ENCODE assay signal across 17 mouse cellular contexts in the genomic region with DNA sequence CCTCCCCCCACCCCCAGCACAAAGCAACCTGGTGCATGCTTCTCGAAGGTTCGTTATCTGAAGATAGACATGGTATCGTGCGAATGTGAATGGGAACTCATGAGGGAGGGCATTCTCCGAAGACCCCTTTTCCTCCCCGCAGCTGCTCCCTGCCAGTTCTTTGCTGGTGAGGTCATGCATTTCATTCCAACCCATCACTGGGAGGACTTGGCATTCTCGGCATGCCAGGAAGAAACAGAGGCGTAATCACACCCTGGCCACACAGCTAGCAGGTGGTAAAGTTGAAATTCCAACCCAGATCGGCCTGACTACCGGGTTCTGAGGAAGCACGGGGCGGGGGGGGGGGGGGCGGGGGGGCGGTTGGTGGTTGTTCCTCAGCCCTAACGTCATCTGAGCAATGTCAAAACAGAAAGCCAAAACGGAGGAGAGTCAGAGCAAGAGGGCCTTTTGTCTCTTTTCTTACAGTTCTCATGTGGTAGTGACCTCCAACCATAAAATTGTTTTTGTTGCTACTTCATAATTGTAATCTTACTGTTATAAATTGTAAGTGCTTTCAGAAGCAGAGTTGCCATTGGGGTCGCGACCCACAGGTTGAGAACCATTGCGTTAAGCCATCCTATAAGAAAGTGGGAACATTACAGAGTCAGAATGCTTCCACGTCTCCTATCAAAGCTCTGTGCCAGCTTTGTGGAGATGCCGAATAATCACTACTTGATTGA. TPM values are rescaled to one million over a fixed set of nuclear protein-coding genes. Genes with fewer than 3 reads are reported as not detected.
DNase-seq lines count a peak whose midpoint lies in the region; ATAC-seq lines count a peak whose summit lies in the region.
"Had no signal": no experiment of that assay in that cellular context is flagged by ENCODE, and none has a peak within 500 bp of the region (broad histone marks: within the 10 kb centered on the region; RNA-seq: fewer than 3 reads in every experiment).

No protein-coding gene starts in this region.

- 0 out of 2 replicates have a peak, but pooled peaks cover 3% of the 10 kb centered on the region for H3K27me3 ChIP-seq in heart, embryonic 13.5 days (replicated peaks)
- H3K27me3 ChIP-seq: embryonic facial prominence, embryonic 13.5 days; kidney, embryonic 15.5 days had no signal

- no peak overlapping the region for H3K4me3 ChIP-seq in heart, embryonic 13.5 days
- H3K4me3 ChIP-seq: embryonic facial prominence, embryonic 13.5 days; kidney, embryonic 15.5 days had no signal

- H3K4me2 ChIP-seq in heart, embryonic 13.5 days, result peak overlapping the region; percentile 48
- H3K4me2 ChIP-seq: embryonic facial prominence, embryonic 13.5 days; kidney, embryonic 15.5 days; lung, embryonic 14.5 days had no signal

- peak overlapping the region; percentile 50 for H3K9ac ChIP-seq in heart, embryonic 13.5 days
- H3K9ac ChIP-seq: embryonic facial prominence, embryonic 13.5 days; kidney, embryonic 15.5 days; lung, embryonic 14.5 days had no signal

- no peaks in the 10 kb centered on the region for H3K9me3 ChIP-seq in heart, embryonic 13.5 days
- H3K9me3 ChIP-seq: embryonic facial prominence, embryonic 13.5 days; kidney, embryonic 15.5 days had no signal

- DNase-seq in adrenal gland, postnatal 14 days, result peak; percentile 17
- no peak for DNase-seq in adrenal gland, adult 18-20 months (ENCODE audit: low spot score in 2 of 2)
- no peak for DNase-seq in heart, adult 18-20 months
- DNase-seq in lung, adult 18-20 months, result peak; percentile 34 to 49
- no peak for DNase-seq in lung, postnatal 14 days
- DNase-seq in lung, postnatal 36 days, result peak; percentile 37
- DNase-seq in left cerebral cortex, postnatal 10 days (ENCODE audit: extremely low spot score in 1 of 2, low spot score in 2 of 2), result no peak
- DNase-seq: cerebellum, adult 11-12 months; gastrocnemius, postnatal 10 days; lung, embryonic 14.5 days; midbrain, embryonic 14.5 days; spleen, adult 18-20 months had no signal

- H3K4me1 ChIP-seq in heart, embryonic 13.5 days, result peaks cover 37% of the 10 kb centered on the region

- intact Hi-C loops in left cerebral cortex, postnatal 10 days (cut with DNase I), result no loop called here

- peaks cover 42% of the 10 kb centered on the region for H3K36me3 ChIP-seq in heart, embryonic 13.5 days

- 23% methylated on average over 21 of the region's 21 CpGs for WGBS in heart, embryonic 13.5 days

- no peak for ATAC-seq in heart, embryonic 13.5 days (ENCODE audit: extremely low read depth, insufficient number of reproducible peaks, low FRiP score, low TSS enrichment)
- ATAC-seq: forebrain, embryonic 16.5 days; hindbrain, embryonic 16.5 days had no signal

- H3K27ac ChIP-seq in heart, embryonic 13.5 days (replicated peaks), result peak overlapping the region; percentile 61
- H3K27ac ChIP-seq: embryonic facial prominence, embryonic 13.5 days; kidney, embryonic 15.5 days had no signal

RNA-seq across cellular contexts. Expression of gene Atp6v0e, which starts 4.0 kb away (rescaled TPM):
- total RNA-seq in adrenal gland, postnatal 14 days (2021), result 188 and 193 TPM in 2 replicates
- total RNA-seq in adrenal gland, adult 18-20 months (2021), result 100 to 1,000 TPM; 215 to 234 TPM
- 187 and 228 TPM in 2 replicates for polyA plus RNA-seq in heart, embryonic 13.5 days (2015; fragmentation: Nextera tagmentation; extraction: Ambion mirVana)
- 10 to 100 TPM; 62.8 to 68.0 TPM for total RNA-seq in heart, adult 18-20 months (2021)
- total RNA-seq in left cerebral cortex, postnatal 10 days (2021), result 10 to 100 TPM; 31.3 to 34.7 TPM

RNA-seq across cellular contexts. Expression of gene Crebrf, which starts 56.4 kb away (rescaled TPM):
- total RNA-seq in adrenal gland, postnatal 14 days (2021), result 50.2 and 66.8 TPM in 2 replicates
- 10 to 100 TPM; 60.9 to 62.2 TPM for total RNA-seq in adrenal gland, adult 18-20 months (2021)
- 9.4 and 10.2 TPM in 2 replicates for polyA plus RNA-seq in heart, embryonic 13.5 days (2015; fragmentation: Nextera tagmentation; extraction: Ambion mirVana)
- 10 to 100 TPM; 64.6 to 75.1 TPM for total RNA-seq in heart, adult 18-20 months (2021)
- total RNA-seq in left cerebral cortex, postnatal 10 days (2021), result 10 to 100 TPM; 26.4 to 30.1 TPM

Comparison
In these comparisons a context has a peak if more than half of its experiments do, and no peak if none do; other contexts are left out.
1. DNase-seq: peak in adrenal gland, postnatal 14 days (single experiment), lung, adult 18-20 months (2 of 2) and lung, postnatal 36 days (single experiment); none in adrenal gland, adult 18-20 months (0 of 2), heart, adult 18-20 months (0 of 2), lung, postnatal 14 days (single experiment) and left cerebral cortex, postnatal 10 days (0 of 2).